Mouse (Mus musculus) forebrain, postnatal 0 days (tissue): ENCODE data around the gene Gpr35. TPM values are rescaled to one million over a fixed set of nuclear protein-coding genes. Genes with fewer than 3 reads are reported as not detected.

Experiments
- ATAC-seq: fragments of 200-750 bp; cut with Nextera tagmentation; 2 replicates; pipeline ENCODE4 v1.8.0; 2017; ENCODE audit warnings: mild to moderate bottlenecking, moderate library complexity
- DNase-seq: peaks from one replicate; pipeline ENCODE4 v3.0.0-alpha.2; 2015
- H3K27ac ChIP-seq: fragments of 300-500 bp; sonication (generic); 2 replicates; pipeline ENCODE4 v1.5.1; 2014; ENCODE audit warnings: low read depth, mild to moderate bottlenecking, antibody characterized with exemption, low read length, moderate library complexity, mixed read lengths
- H3K27me3 ChIP-seq: fragments of 300-500 bp; sonication (generic); 2 replicates; pipeline ENCODE4 v1.6.1; 2014; ENCODE audit warnings: mild to moderate bottlenecking, low read length, mixed read lengths; ENCODE audit not compliant: insufficient read depth
- H3K36me3 ChIP-seq: fragments of 300-500 bp; sonication (generic); 2 replicates; pipeline ENCODE4 v1.6.1; 2014; ENCODE audit warnings: mild to moderate bottlenecking, moderate library complexity; ENCODE audit not compliant: insufficient read depth
- H3K4me1 ChIP-seq: fragments of 300-500 bp; sonication (generic); 2 replicates; pipeline ENCODE4 v1.6.1; 2014; ENCODE audit warnings: antibody characterized with exemption; ENCODE audit not compliant: insufficient read depth
- H3K4me2 ChIP-seq: fragments of 300-500 bp; sonication (generic); 2 replicates; pipeline ENCODE4 v1.6.1; 2014; ENCODE audit warnings: low read depth, mild to moderate bottlenecking, moderate library complexity
- H3K4me3 ChIP-seq: fragments of 300-500 bp; sonication (generic); 2 replicates; pipeline ENCODE4 v1.5.1; 2014; ENCODE audit warnings: low read depth, low read length, mixed read lengths
- H3K9ac ChIP-seq: fragments of 300-500 bp; sonication (generic); 2 replicates; pipeline ENCODE4 v1.6.1; 2014; ENCODE audit warnings: mild to moderate bottlenecking
- H3K9me3 ChIP-seq: fragments of 300-500 bp; sonication (generic); 2 replicates; pipeline ENCODE4 v1.6.1; 2016; ENCODE audit warnings: low read length
- CTCF ChIP-seq: sonication (generic); IDR thresholded peaks from 2 replicates; pipeline ENCODE4 v1.5.1; 2016; ENCODE audit warnings: antibody characterized with exemption, control low read depth, low read depth
- whole genome bisulfite sequencing: fragments of 180-500 bp; shearing (Covaris S2); extraction: QIAGEN DNeasy Blood & Tissue Kit; methylation state at CpG from one replicate; pipeline ENCODE4 v1.1.7; 2014; 5-methylcytosine and 5-hydroxymethylcytosine counted together
- polyA plus RNA-seq: library from polyadenylated mRNA; unstranded; fragments of >200 nt; fragmentation: Nextera tagmentation; extraction: Ambion mirVana; gene quantifications from 2 replicates; pipeline ENCODE4 v1.2.1, GENCODE M21; 2015
- total RNA-seq: library from RNA; depleted of rRNA; stranded (reverse); fragments of >200 nt; gene quantifications from 2 replicates; pipeline ENCODE4 v1.2.3, GENCODE M21; 2014

Gene Gpr35
- total and polyA plus RNA-seq, 2 experiments from 2014 or later: 0.44 to 1.8 TPM

DNA sequence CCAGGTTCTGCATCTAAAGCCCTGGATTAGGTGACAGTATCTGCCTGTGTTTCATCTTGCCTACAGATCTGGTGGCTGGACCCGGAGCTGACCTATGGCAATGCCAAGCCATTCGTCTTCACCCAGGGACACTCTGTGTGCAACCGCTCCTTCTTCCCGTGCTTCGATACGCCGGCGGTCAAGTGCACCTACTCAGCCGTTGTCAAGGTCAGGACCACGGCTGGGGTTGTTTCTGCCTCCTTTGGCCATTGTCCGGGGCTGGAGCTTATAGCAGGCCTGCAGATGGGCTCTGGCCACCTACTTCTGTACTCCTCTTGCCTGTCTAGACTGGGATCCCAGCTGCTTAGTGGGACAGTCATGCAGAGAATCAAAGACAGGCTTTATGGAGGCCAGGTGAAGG is 35.7 kb upstream of the Gpr35 start:
- peaks cover 13% of the 10 kb centered on the region for H3K4me1 ChIP-seq
- 94% methylated on average over 11 of the region's 11 CpGs for WGBS
- no peaks in the 10 kb centered on the region for H3K27me3 ChIP-seq
- no peak for DNase-seq
- no peak for TF ChIP-seq CTCF
- no peak overlapping the region for H3K27ac ChIP-seq
- no peak for ATAC-seq
- peaks cover 59% of the 10 kb centered on the region for H3K36me3 ChIP-seq
- H3K9me3 ChIP-seq: no peaks in the 10 kb centered on the region
- no peak overlapping the region for H3K4me2 ChIP-seq
- no peak overlapping the region for H3K4me3 ChIP-seq
- H3K9ac ChIP-seq: no peak overlapping the region

DNA sequence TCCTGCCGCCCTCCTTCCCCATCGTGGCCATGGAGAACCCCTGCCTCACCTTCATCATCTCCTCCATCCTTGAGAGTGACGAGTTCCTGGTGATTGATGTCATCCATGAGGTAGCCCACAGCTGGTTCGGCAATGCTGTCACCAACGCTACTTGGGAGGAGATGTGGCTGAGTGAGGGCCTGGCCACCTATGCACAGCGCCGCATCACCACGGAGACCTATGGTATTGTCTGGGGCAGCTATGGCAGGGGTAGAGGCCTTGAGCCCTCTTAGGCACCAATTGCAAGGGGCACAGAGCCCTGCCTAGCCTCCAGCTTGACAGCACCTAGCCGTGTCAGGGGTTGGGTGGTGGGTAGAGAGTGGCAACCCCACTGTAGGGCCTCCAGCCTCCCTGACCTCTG is 33.9 kb upstream of the Gpr35 start:
- no peak overlapping the region for H3K4me3 ChIP-seq
- DNase-seq (no peak), ATAC-seq (no peak)
- 95% methylated on average over 9 of the region's 9 CpGs for WGBS
- H3K9ac ChIP-seq: no peak overlapping the region
- no peaks in the 10 kb centered on the region for H3K27me3 ChIP-seq
- H3K27ac ChIP-seq: no peak overlapping the region
- H3K4me1 ChIP-seq: peaks cover 11% of the 10 kb centered on the region; the same call in 1 of the 2 replicates
- TF ChIP-seq CTCF: no peak
- H3K36me3 ChIP-seq: peaks cover 71% of the 10 kb centered on the region
- H3K9me3 ChIP-seq: no peaks in the 10 kb centered on the region
- H3K4me2 ChIP-seq: no peak overlapping the region

DNA sequence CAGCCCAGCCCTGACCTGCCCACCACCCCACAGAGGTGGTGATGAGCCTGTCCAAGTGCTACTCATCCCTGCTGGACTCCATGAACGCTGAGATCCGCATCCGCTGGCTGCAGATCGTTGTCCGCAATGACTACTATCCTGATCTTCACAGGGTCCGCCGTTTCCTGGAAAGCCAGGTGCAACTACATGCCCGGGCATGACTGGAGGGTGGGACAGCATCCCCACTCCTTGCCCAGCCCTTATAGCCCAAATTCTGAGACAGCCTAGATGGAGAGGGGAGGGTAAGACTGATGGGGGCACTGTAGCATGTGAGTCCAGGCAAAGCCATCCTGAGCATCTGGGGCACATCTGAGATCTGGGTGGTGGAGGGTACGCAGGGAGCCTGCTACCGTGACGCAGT is 31.5 kb upstream of the Gpr35 start:
- H3K4me1 ChIP-seq: no peaks in the 10 kb centered on the region
- H3K9ac ChIP-seq: no peak overlapping the region
- no peak overlapping the region for H3K4me3 ChIP-seq
- DNase-seq (no peak), ATAC-seq (no peak)
- no peak overlapping the region for H3K27ac ChIP-seq
- no peaks in the 10 kb centered on the region for H3K9me3 ChIP-seq
- WGBS: 97% methylated on average over 11 of the region's 11 CpGs
- no peaks in the 10 kb centered on the region for H3K27me3 ChIP-seq
- TF ChIP-seq CTCF: no peak
- H3K4me2 ChIP-seq: no peak overlapping the region
- peaks cover 70% of the 10 kb centered on the region for H3K36me3 ChIP-seq

DNA sequence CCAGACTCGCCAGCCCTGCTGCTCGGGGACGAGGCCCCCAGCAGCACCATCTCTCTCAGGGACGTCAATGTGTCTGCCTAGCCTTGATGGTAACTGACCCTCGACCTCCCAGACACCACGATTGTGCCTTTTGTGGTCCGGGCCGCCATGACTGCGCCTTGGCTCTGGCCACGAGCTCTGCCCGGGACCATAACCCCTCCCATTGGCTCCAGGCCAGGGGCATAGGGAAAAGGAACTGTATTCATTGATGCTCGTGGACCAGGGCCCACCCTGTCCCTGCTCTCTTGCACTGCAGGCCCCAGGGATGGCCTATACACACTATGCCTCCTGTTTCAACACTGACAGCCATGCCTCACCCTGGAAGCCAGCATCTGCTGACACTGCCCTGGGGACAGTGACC is 30.9 kb upstream of the Gpr35 start:
- no peak for TF ChIP-seq CTCF
- H3K36me3 ChIP-seq: peaks cover 64% of the 10 kb centered on the region
- H3K9me3 ChIP-seq: no peaks in the 10 kb centered on the region
- H3K4me2 ChIP-seq: no peak overlapping the region
- H3K9ac ChIP-seq: no peak overlapping the region
- H3K4me1 ChIP-seq: no peaks in the 10 kb centered on the region
- no peaks in the 10 kb centered on the region for H3K27me3 ChIP-seq
- ATAC-seq (no peak; the same call in 1 of the 2 replicates), DNase-seq (no peak)
- H3K27ac ChIP-seq: no peak overlapping the region
- WGBS: 66% methylated on average over 12 of the region's 12 CpGs
- no peak overlapping the region for H3K4me3 ChIP-seq

DNA sequence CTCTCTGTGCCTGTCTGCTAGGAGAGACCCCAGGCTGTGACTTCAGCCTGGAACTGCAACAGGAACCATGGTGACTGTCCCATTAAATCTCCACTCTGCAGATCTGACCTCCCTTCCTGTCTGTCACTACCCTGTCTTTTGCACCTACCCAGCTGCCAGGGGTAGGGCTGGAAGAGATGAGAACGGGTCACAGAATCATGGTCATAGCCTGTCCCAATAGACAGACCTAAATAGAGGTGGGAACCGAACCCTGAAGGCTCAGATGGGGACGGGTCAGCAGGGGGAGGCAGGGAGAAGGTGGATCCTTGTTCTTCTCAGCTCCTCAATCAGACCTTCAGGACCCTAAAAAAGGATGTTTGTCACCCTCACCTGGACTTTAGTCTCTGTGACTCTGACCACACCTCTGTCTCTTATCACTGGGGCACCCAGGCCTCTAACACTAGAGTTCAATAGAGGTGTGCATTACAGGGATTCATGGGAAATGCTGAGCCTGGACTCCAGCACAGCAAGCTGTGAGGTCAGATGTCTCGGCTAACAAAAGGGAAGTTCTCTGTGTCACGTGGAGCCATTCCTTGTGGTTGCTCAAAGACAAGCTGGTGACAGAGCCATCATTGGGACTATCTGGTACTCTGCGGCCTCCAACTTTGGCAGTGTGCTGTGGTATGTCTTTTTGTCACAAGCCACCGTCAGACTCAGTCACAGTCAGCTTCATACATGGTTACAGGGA is 30.0 kb upstream of the Gpr35 start:
- DNase-seq (no peak), ATAC-seq (no peak)
- no peaks in the 10 kb centered on the region for H3K9me3 ChIP-seq
- no peak for TF ChIP-seq CTCF
- H3K4me2 ChIP-seq: no peak overlapping the region
- no peak overlapping the region for H3K4me3 ChIP-seq
- no peak overlapping the region for H3K9ac ChIP-seq
- H3K4me1 ChIP-seq: no peaks in the 10 kb centered on the region
- no peaks in the 10 kb centered on the region for H3K27me3 ChIP-seq
- H3K36me3 ChIP-seq: peaks cover 56% of the 10 kb centered on the region
- 85% methylated on average over 7 of the region's 7 CpGs for WGBS
- no peak overlapping the region for H3K27ac ChIP-seq

- no peak overlapping the region for H3K4me2 ChIP-seq
- H3K27me3 ChIP-seq: no peaks in the 10 kb centered on the region
- H3K4me3 ChIP-seq: no peak overlapping the region
- TF ChIP-seq CTCF: no peak
- no peak overlapping the region for H3K9ac ChIP-seq
- H3K27ac ChIP-seq: no peak overlapping the region
- peaks cover 47% of the 10 kb centered on the region for H3K36me3 ChIP-seq
- no peak for ATAC-seq
- DNase-seq: no peak
- no peaks in the 10 kb centered on the region for H3K4me1 ChIP-seq
- no peaks in the 10 kb centered on the region for H3K9me3 ChIP-seq
- 90% methylated on average over 4 of the region's 4 CpGs for WGBS
These were observed 29.2 kb upstream of the Gpr35 start for GRCm38 (mm10) chr1:92921496-92921895.

DNA sequence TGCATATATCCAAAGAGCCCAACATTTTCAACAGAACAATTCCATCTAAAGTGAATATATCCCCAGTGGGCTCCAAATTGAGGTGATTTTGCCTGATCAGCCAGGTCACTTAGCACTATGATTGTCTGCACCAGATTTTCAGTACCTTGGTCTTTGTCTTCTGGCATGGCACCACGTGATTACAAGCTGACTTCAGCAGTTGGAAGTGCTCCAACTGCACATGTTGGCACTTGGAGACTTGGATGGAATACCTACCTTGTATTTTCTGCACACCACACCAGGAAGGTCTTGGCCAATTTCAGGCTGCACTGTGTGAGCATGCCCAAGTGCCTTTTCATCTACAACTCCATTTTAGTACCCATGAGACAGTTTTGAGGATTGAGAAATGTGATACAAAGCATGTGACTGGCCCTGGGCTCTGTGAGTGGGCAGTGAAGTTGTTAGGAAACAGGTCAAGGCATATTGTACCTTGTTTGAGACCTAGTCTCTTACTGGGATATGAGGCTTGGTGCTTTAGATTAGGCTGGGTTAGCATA is 20.4 kb upstream of the Gpr35 start:
- ATAC-seq (no peak), DNase-seq (no peak)
- Histone ChIP-seq H3K27ac (no peak overlapping the region), H3K36me3 (no peaks in the 10 kb centered on the region), H3K9me3 (0 out of 2 replicates have a peak, but pooled peaks cover 3% of the 10 kb centered on the region), H3K27me3 (0 out of 2 replicates have a peak, but pooled peaks cover 5% of the 10 kb centered on the region), H3K4me3 (no peak overlapping the region), H3K4me2 (no peak overlapping the region), H3K9ac (no peak overlapping the region), H3K4me1 (peaks cover 7% of the 10 kb centered on the region)
- WGBS: 21% methylated on average over 1 of the region's 1 CpGs
- TF ChIP-seq CTCF: no peak
